Mouse (Mus musculus) heart, embryonic 10.5 days (tissue): ENCODE measurements around the gene Bcl2l13. TPM values are rescaled to one million over a fixed set of nuclear protein-coding genes. Genes with fewer than 3 reads are reported as not detected.
"Not testable (repeated sequence)": the region's sequence is repeated elsewhere in the genome, so short reads cannot be mapped to it uniquely, and the experiment has no call there.

Experiments used
- DNase-seq: peaks from one replicate; pipeline ENCODE4 v3.0.0-alpha.2; 2017; ENCODE audit warnings: low spot score
- H3K27ac ChIP-seq: fragments of 300-500 bp; sonication (generic); 2 replicates; pipeline ENCODE4 v1.5.1; 2016; ENCODE audit warnings: mild to moderate bottlenecking
- H3K27me3 ChIP-seq: fragments of 300-500 bp; sonication (generic); 2 replicates; pipeline ENCODE4 v1.6.1; 2016; ENCODE audit warnings: mild to moderate bottlenecking; ENCODE audit not compliant: poor library complexity, insufficient read depth, severe bottlenecking
- H3K36me3 ChIP-seq: fragments of 300-500 bp; sonication (generic); 2 replicates; pipeline ENCODE4 v1.6.1; 2016; ENCODE audit warnings: mild to moderate bottlenecking, moderate library complexity
- H3K4me1 ChIP-seq: fragments of 300-500 bp; sonication (generic); 2 replicates; pipeline ENCODE4 v1.6.1; 2016; ENCODE audit warnings: mild to moderate bottlenecking
- H3K4me3 ChIP-seq: fragments of 300-500 bp; sonication (generic); 2 replicates; pipeline ENCODE4 v1.5.1; 2016; ENCODE audit warnings: mild to moderate bottlenecking, moderate library complexity
- H3K9me3 ChIP-seq: fragments of 300-500 bp; sonication (generic); 2 replicates; pipeline ENCODE4 v1.6.1; 2016; ENCODE audit warnings: mild to moderate bottlenecking, moderate library complexity
- WGBS: fragments of 180-500 bp; shearing (Covaris S2); methylation state at CpG from one replicate; pipeline ENCODE4 v1.1.7; 2016; 5-methylcytosine and 5-hydroxymethylcytosine counted together
- polyA plus RNA-seq: library from polyadenylated mRNA; unstranded; fragments of >200 nt; fragmentation: Nextera tagmentation; extraction: Ambion mirVana; gene quantifications from 2 replicates; pipeline ENCODE4 v1.2.1, GENCODE M21; 2016

The Bcl2l13 gene
- polyA plus RNA-seq, 1 experiment from 2014 or later, result 30.9 TPM

- peaks cover 6% of the 10 kb centered on the region; the same call in 1 of the 2 replicates for H3K4me1 ChIP-seq
- DNase-seq, result no peak
- no peaks in the 10 kb centered on the region for H3K27me3 ChIP-seq
- WGBS, result 3% methylated on average over 37 of the region's 37 CpGs
- H3K9me3 ChIP-seq, result no peaks in the 10 kb centered on the region
- H3K27ac ChIP-seq, result peak overlapping the region; percentile 100
- H3K4me3 ChIP-seq, result peak overlapping the region; percentile 95
- peaks cover 21% of the 10 kb centered on the region for H3K36me3 ChIP-seq
Measured at GRCm38 (mm10) chr6:120836389-120837151, 558 bp downstream of the Bcl2l13 start.

GRCm38 (mm10) chr6:120837152-120837530 lies 1.1 kb downstream of the Bcl2l13 start:
- Histone ChIP-seq H3K4me3 (peak overlapping the region; percentile 95), H3K27me3 (no peaks in the 10 kb centered on the region), H3K4me1 (peaks cover 9% of the 10 kb centered on the region; the same call in 1 of the 2 replicates), H3K9me3 (no peaks in the 10 kb centered on the region), H3K27ac (peak overlapping the region; percentile 100; the same call in 1 of the 2 replicates), H3K36me3 (peaks cover 21% of the 10 kb centered on the region)
- 69% methylated on average over 1 of the region's 1 CpGs for WGBS
- DNase-seq, result no peak

GRCm38 (mm10) chr6:120840258-120840657 lies 4.2 kb downstream of the Bcl2l13 start:
- Histone ChIP-seq H3K9me3 (no peaks in the 10 kb centered on the region), H3K4me3 (no peak overlapping the region), H3K4me1 (peaks cover 10% of the 10 kb centered on the region; the same call in 1 of the 2 replicates), H3K27me3 (no peaks in the 10 kb centered on the region), H3K36me3 (peaks cover 24% of the 10 kb centered on the region), H3K27ac (no peak overlapping the region)
- no peak for DNase-seq
- WGBS, result 94% methylated on average over 7 of the region's 7 CpGs

DNA sequence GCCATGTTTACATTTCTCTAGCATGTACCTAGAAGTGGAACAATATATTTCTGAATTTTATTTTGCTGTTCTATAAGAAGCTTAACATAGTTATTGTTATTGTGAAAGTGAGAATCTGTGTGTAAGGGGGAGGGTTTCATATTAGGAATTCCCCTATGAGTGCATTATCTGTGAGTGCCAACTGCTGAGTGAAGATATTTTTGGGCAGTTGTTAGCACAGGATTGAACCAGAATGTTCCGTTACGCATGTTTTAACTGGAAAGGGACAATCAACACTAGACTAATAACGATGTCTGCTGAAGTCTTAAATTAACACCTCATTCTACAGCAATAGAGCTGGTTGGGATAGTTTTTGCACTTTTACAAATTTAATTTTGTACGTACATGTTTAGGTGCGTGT lies 5.7 kb downstream of the Bcl2l13 start:
- H3K4me3 ChIP-seq, result no peak overlapping the region
- H3K27me3 ChIP-seq, result no peaks in the 10 kb centered on the region
- peaks cover 10% of the 10 kb centered on the region; the same call in 1 of the 2 replicates for H3K4me1 ChIP-seq
- no peak overlapping the region for H3K27ac ChIP-seq
- DNase-seq, result no peak
- H3K36me3 ChIP-seq, result peaks cover 24% of the 10 kb centered on the region
- H3K9me3 ChIP-seq, result no peaks in the 10 kb centered on the region
- 80% methylated on average over 5 of the region's 5 CpGs for WGBS

- H3K4me1 ChIP-seq, H3K27ac ChIP-seq, H3K4me3 ChIP-seq, H3K27me3 ChIP-seq, DNase-seq, H3K9me3 ChIP-seq: not testable (repeated sequence)
- peaks cover 45% of the 10 kb centered on the region for H3K36me3 ChIP-seq
Measured at GRCm38 (mm10) chr6:120850720-120851119, 14.7 kb downstream of the Bcl2l13 start.

DNA sequence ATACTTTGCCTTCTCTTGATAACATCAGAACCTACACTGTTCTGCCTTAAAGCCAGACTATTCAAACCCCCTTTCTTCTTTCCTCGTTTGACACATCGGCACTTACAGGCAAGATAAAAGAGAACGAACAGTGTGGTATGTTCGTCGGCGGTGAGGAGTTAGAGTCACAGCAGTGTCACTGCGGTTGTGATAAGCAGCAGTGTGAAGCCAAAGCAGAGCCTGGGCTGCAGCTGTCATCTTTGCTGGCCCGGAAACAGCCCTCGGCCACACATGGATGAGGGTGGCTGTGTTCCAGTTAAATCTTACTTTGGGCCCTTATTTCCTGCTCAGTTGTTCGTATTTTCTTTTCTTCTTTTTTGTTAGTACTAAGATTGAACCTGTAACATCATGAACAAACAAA lies 18.4 kb downstream of the Bcl2l13 start:
- peak; percentile 84 for DNase-seq
- 27% methylated on average over 10 of the region's 10 CpGs for WGBS
- peak overlapping the region; percentile 52; the same call in 1 of the 2 replicates for H3K27ac ChIP-seq
- no peak overlapping the region for H3K4me3 ChIP-seq
- H3K36me3 ChIP-seq, result peaks cover 40% of the 10 kb centered on the region
- H3K9me3 ChIP-seq, result peaks cover 2% of the 10 kb centered on the region; the same call in 1 of the 2 replicates
- peaks cover 17% of the 10 kb centered on the region; the same call in 1 of the 2 replicates for H3K4me1 ChIP-seq
- no peaks in the 10 kb centered on the region for H3K27me3 ChIP-seq

- DNase-seq, result no peak
- H3K36me3 ChIP-seq, result peaks cover 41% of the 10 kb centered on the region
- H3K27me3 ChIP-seq, result no peaks in the 10 kb centered on the region
- no peak overlapping the region for H3K4me3 ChIP-seq
- H3K27ac ChIP-seq, result no peak overlapping the region
- H3K9me3 ChIP-seq, result peaks cover 2% of the 10 kb centered on the region; the same call in 1 of the 2 replicates
- peaks cover 17% of the 10 kb centered on the region; the same call in 1 of the 2 replicates for H3K4me1 ChIP-seq
- WGBS, result 74% methylated on average over 8 of the region's 8 CpGs
Measured at GRCm38 (mm10) chr6:120858217-120858711, 22.3 kb downstream of the Bcl2l13 start.

DNA sequence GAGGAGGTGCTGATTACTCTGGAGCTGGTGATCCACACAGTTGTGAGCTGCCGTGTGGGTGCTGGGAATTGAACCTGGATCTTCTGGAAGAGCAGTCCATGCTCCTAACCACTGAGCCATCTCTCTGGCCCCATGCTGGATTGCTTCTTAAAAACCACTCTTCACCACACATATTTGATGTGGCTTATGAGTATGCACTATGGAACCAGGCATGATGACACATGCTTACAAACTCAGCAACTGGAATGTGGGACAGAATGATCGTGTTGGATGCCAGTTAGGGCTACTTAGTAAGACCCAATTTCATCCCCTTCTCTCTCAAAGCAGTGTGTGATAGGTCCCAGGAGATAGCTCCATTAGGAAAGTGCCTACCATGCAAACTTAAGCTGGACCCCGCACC lies 24.1 kb downstream of the Bcl2l13 start:
- peaks cover 40% of the 10 kb centered on the region for H3K36me3 ChIP-seq
- H3K27ac ChIP-seq, result no peak overlapping the region
- no peaks in the 10 kb centered on the region for H3K27me3 ChIP-seq
- H3K9me3 ChIP-seq, result peaks cover 2% of the 10 kb centered on the region; the same call in 1 of the 2 replicates
- DNase-seq, result no peak
- 93% methylated on average over 3 of the region's 3 CpGs for whole genome bisulfite sequencing
- H3K4me1 ChIP-seq, result peaks cover 12% of the 10 kb centered on the region; the same call in 1 of the 2 replicates
- no peak overlapping the region for H3K4me3 ChIP-seq

DNA sequence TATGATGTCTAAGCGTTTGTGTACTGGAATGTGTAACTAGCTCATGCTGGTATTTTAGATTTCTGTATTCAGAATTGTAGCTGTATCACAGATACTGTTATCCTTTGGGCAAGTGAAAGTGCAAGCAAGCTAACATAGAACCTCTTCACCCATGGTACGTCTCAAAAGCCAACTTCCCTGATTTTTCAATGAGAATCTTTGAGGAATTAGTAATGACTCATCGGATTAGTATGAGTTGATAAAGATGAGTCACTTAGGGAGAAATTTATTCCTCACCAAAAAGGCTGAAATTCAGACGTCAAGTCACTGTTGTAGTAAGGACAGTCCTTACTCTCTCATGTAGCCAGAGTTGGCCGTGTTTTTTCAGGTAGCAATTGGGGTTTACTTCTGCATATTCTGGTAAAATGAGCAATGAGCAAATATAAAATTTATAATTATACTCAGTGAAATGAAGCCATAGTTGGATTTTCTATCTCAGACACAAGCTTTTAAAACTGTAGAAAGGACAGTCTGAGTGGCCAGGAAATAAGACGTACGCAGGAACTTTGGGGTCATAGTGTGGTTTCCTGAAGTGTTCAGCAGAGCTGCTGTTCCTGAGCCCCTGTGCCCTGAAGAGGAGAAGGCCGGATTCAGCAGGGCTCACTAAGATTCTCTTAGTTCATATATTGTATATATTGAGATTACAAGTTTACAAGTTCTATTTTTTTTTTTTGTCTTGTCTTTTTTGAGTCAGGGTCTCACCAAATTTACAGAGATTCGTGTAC lies 30.2 kb downstream of the Bcl2l13 start:
- WGBS, result 82% methylated on average over 9 of the region's 9 CpGs
- Histone ChIP-seq H3K27ac (no peak overlapping the region), H3K36me3 (peaks cover 32% of the 10 kb centered on the region), H3K9me3 (no peaks in the 10 kb centered on the region), H3K4me3 (no peak overlapping the region), H3K27me3 (no peaks in the 10 kb centered on the region), H3K4me1 (no peaks in the 10 kb centered on the region)
- DNase-seq, result no peak

DNA sequence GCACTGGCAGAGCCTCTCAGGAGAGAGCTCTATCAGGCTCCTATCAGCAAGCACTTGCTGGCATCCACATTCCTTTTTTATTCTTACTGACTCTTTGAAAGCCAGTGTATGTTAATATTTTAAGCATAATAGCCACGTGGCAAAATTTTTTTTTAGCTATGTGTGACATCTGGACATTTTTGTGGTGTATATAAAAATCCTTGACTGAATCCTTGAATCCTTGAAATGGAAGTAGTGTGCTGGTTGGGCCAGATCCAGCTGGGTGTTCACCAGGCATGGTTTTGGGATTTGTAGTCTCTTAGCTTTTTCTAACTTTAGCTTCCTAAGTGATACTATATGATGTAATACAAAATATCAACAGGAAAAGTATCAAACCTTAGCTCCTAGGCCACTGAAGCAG lies 32.8 kb downstream of the Bcl2l13 start:
- WGBS, result 80% methylated on average over 1 of the region's 1 CpGs
- Histone ChIP-seq H3K4me1 (peaks cover 7% of the 10 kb centered on the region), H3K27ac (no peak overlapping the region), H3K4me3 (no peak overlapping the region), H3K9me3 (no peaks in the 10 kb centered on the region), H3K27me3 (no peaks in the 10 kb centered on the region), H3K36me3 (peaks cover 25% of the 10 kb centered on the region)
- no peak for DNase-seq

DNA sequence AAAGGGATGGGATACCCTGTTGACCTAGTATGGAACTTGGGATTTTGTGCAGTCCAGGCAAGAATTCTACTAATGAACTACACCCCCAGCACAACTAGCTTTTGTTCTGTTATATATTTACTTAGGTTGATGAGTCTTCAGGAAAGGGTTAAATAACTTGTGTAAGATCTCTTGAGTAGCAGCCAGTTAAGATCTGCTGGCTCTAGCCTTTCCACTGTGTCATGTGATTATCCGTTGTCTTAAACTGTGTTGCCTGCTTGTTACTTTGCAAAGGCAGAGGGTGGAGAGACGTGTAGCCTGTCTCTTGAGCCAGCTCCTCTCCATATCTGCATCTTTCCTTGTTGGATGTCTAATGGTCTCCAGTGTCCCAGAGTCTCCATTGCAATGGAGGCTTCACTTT lies 35.3 kb downstream of the Bcl2l13 start:
- 66% methylated on average over 2 of the region's 2 CpGs for WGBS
- H3K4me3 ChIP-seq, result no peak overlapping the region
- H3K4me1 ChIP-seq, result peaks cover 13% of the 10 kb centered on the region
- peaks cover 17% of the 10 kb centered on the region for H3K36me3 ChIP-seq
- no peak overlapping the region for H3K27ac ChIP-seq
- H3K27me3 ChIP-seq, result no peaks in the 10 kb centered on the region
- no peaks in the 10 kb centered on the region for H3K9me3 ChIP-seq
- DNase-seq, result no peak

- H3K36me3 ChIP-seq, result peaks cover 37% of the 10 kb centered on the region
- peaks cover 15% of the 10 kb centered on the region for H3K4me1 ChIP-seq
- H3K27me3 ChIP-seq, result no peaks in the 10 kb centered on the region
- H3K27ac ChIP-seq, result no peak overlapping the region
- WGBS, result 21% methylated on average over 9 of the region's 9 CpGs
- no peaks in the 10 kb centered on the region for H3K9me3 ChIP-seq
- no peak for DNase-seq
- no peak overlapping the region; the same call in 1 of the 2 replicates for H3K4me3 ChIP-seq
Measured at GRCm38 (mm10) chr6:120873874-120874273, 37.9 kb downstream of the Bcl2l13 start.

- 62% methylated on average over 5 of the region's 5 CpGs for WGBS
- DNase-seq, result no peak
- Histone ChIP-seq H3K27me3 (no peaks in the 10 kb centered on the region), H3K36me3 (peaks cover 66% of the 10 kb centered on the region), H3K9me3 (no peaks in the 10 kb centered on the region), H3K4me3 (no peak overlapping the region), H3K4me1 (peaks cover 6% of the 10 kb centered on the region; the same call in 1 of the 2 replicates), H3K27ac (no peak overlapping the region)
Measured at GRCm38 (mm10) chr6:120879046-120879445, 43.0 kb downstream of the Bcl2l13 start.
